Mouse (Mus musculus) MEL (cell line): ENCODE results near the gene Gm10153.

Experiments
- CHD2 ChIP-seq: IDR thresholded peaks from 2 replicates; pipeline ENCODE4 v1.6.1; 2011; ENCODE audit warnings: low read length, improper control_type of control experiment
- CTCF ChIP-seq, 3 experiments: IDR thresholded peaks in 2 of 3; conservative IDR thresholded peaks in 1 of 3; 2 replicates each; pipeline ENCODE4 v1.5.1; 2011 to 2012; ENCODE audit warnings: low read length in 3 of 3, low read depth in 2 of 3, mild to moderate bottlenecking in 2 of 3, improper control_type of control experiment in 1 of 3, inconsistent platforms in 1 of 3, mixed read lengths in 1 of 3, moderate library complexity in 1 of 3; ENCODE audit not compliant: control insufficient read depth in 1 of 3, insufficient read depth in 1 of 3, poor library complexity in 1 of 3, severe bottlenecking in 1 of 3
- EP300 ChIP-seq, 2 experiments: IDR thresholded peaks; 2 replicates each; pipeline ENCODE4 v1.6.1; 2011; ENCODE audit warnings: improper control_type of control experiment in 2 of 2, low read length in 2 of 2, low read depth in 1 of 2, mild to moderate bottlenecking in 1 of 2
- NELFE ChIP-seq: IDR thresholded peaks from 2 replicates; pipeline ENCODE4 v1.6.1; 2011; ENCODE audit warnings: low read depth, low read length, improper control_type of control experiment
- RAD21 ChIP-seq: IDR thresholded peaks from 2 replicates; pipeline ENCODE4 v1.6.1; 2011; ENCODE audit warnings: mild to moderate bottlenecking, low read depth, low read length, improper control_type of control experiment
- ZMIZ1 ChIP-seq: IDR thresholded peaks from 2 replicates; pipeline ENCODE4 v1.6.1; 2012; ENCODE audit warnings: low read depth, mild to moderate bottlenecking, inconsistent platforms, low read length, improper control_type of control experiment, moderate library complexity

- TF ChIP-seq NELFE, result no peak
- TF ChIP-seq CHD2, result no peak
- TF ChIP-seq EP300 (IDR thresholded peaks at IDR 0.05; ENCODE audit: low read depth in 1 of 2, low read length in 2 of 2), result no peak
- TF ChIP-seq RAD21, result no peak
- TF ChIP-seq CTCF (IDR thresholded peaks at IDR 0.05 in 2 of 3, conservative IDR thresholded peaks at IDR 0.05 in 1 of 3; ENCODE audit: control insufficient read depth in 1 of 3, insufficient read depth in 1 of 3, low read depth in 2 of 3, low read length in 3 of 3, poor library complexity in 1 of 3, severe bottlenecking in 1 of 3), result no peak
- TF ChIP-seq ZMIZ1, result no peak
These were observed 45.7 kb downstream of the Gm10153 start, which contains the start of gene Gm45337 for GRCm38 (mm10) chr7:142144507-142144906.
